Mouse (Mus musculus): ENCODE data around the gene Unc5b.
"Not testable (repeated sequence)": the region's sequence is repeated elsewhere in the genome, so short reads cannot be mapped to it uniquely, and the experiment has no call there.

- TF ChIP-seq TAL1, GATA1 (IDR thresholded peaks at IDR 0.05; ENCODE audit: low read length): not testable (repeated sequence)
These were observed 13.9 kb upstream of the Unc5b start for GRCm38 (mm10) chr10:60845271-60845670.

Measured in erythroblast, embryonic 14.5 days (primary cell).